Mouse (Mus musculus) limb, embryonic 15.5 days (tissue): ENCODE measurements around the gene Gbe1. TPM values are rescaled to one million over a fixed set of nuclear protein-coding genes. Genes with fewer than 3 reads are reported as not detected.

Experiments used
- ATAC-seq: fragments of 200-750 bp; cut with Nextera tagmentation; 2 replicates; pipeline ENCODE4 v1.8.0; 2017; ENCODE audit warnings: low read depth, moderate TSS enrichment; ENCODE audit not compliant: insufficient number of reproducible peaks, low FRiP score, low TSS enrichment
- H3K27ac ChIP-seq: fragments of 300-500 bp; sonication (generic); 2 replicates; pipeline ENCODE4 v1.5.1; 2015; ENCODE audit warnings: moderate library complexity, mild to moderate bottlenecking, inconsistent platforms
- H3K27me3 ChIP-seq: fragments of 300-500 bp; sonication (generic); 2 replicates; pipeline ENCODE4 v1.6.1; 2015; ENCODE audit warnings: inconsistent platforms
- H3K36me3 ChIP-seq: fragments of 300-500 bp; sonication (generic); 2 replicates; pipeline ENCODE4 v1.6.1; 2015; ENCODE audit warnings: inconsistent platforms
- H3K4me1 ChIP-seq: fragments of 300-500 bp; sonication (generic); 2 replicates; pipeline ENCODE4 v1.6.1; 2015; ENCODE audit warnings: inconsistent platforms
- H3K4me2 ChIP-seq: fragments of 300-500 bp; sonication (generic); 2 replicates; pipeline ENCODE4 v1.6.1; 2015; ENCODE audit warnings: mild to moderate bottlenecking, inconsistent platforms
- H3K4me3 ChIP-seq: fragments of 300-500 bp; sonication (generic); 2 replicates; pipeline ENCODE4 v1.5.1; 2015; ENCODE audit warnings: mild to moderate bottlenecking, inconsistent platforms
- H3K9ac ChIP-seq: fragments of 300-500 bp; sonication (generic); 2 replicates; pipeline ENCODE4 v1.6.1; 2015; ENCODE audit warnings: inconsistent platforms
- H3K9me3 ChIP-seq: fragments of 300-500 bp; sonication (generic); 2 replicates; pipeline ENCODE4 v1.6.1; 2016; ENCODE audit warnings: inconsistent platforms
- WGBS: fragments of 180-500 bp; shearing (Covaris S2); methylation state at CpG from one replicate; pipeline ENCODE4 v1.1.7; 2015; 5-methylcytosine and 5-hydroxymethylcytosine counted together
- polyA plus RNA-seq: library from polyadenylated mRNA; unstranded; fragments of >200 nt; fragmentation: Nextera tagmentation; extraction: Ambion mirVana; gene quantifications from 2 replicates; pipeline ENCODE4 v1.2.1, GENCODE M21; 2015

The Gbe1 gene
- polyA plus RNA-seq, 1 experiment from 2014 or later: 17.1 TPM

DNA sequence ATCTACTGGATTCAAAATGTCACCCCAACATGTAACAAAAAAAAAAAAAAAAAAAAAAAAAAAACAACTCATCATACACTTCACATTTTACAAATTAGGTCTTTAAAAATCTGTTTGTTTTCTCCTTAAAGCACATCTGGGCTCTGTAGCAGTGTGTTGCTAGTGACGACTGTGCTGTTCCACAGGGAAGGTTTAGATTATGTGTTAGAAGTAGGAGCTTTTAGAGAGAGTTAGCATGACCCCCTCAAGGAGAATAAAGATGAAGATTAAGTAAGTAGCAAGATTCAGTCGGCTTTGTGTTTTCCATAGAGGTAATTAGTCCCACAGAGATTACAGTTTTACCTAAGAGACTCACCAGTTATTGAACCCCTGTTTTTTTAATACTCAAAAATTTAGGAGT, 16.3 kb downstream of the Gbe1 start:
- ATAC-seq: no peak
- Histone ChIP-seq H3K4me2 (no peak overlapping the region), H3K27me3 (no peaks in the 10 kb centered on the region), H3K9me3 (no peaks in the 10 kb centered on the region), H3K9ac (no peak overlapping the region), H3K27ac (no peak overlapping the region), H3K4me3 (no peak overlapping the region), H3K4me1 (peaks cover 3% of the 10 kb centered on the region; the same call in 1 of the 2 replicates), H3K36me3 (no peaks in the 10 kb centered on the region)
- 34% methylated on average over 2 of the region's 2 CpGs for WGBS

DNA sequence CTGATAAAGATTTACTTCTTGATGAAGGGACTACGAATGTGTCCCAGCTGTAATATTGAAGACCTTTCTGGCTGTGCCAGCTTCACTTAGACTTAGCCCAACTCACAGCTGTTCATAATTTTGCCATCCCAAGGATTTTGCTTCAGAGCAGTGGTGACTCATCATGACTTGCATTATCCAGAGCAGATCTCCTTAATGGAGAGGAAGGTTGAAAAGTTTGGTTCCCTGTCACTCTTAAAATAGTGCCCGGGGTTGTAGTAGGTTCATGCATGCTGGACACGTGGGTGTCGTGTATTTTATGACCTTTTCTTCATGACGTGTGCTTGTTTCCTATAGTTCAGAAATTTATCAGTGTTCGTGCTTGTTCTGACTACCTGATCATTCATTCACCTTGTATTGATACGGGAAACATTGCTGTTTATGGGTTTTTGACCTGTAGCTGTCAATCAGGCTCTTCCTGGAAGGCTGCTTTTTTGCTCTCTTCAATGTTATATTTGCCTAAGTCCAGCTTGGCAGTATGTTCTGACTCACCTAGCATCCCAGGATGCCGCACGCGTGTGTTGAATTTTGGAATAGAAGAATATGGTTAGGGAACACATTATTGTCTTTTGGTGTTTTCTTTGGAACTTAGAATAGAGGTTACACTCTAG, 17.0 kb downstream of the Gbe1 start:
- H3K4me3 ChIP-seq: no peak overlapping the region
- no peak for ATAC-seq
- 76% methylated on average over 10 of the region's 10 CpGs for WGBS

DNA sequence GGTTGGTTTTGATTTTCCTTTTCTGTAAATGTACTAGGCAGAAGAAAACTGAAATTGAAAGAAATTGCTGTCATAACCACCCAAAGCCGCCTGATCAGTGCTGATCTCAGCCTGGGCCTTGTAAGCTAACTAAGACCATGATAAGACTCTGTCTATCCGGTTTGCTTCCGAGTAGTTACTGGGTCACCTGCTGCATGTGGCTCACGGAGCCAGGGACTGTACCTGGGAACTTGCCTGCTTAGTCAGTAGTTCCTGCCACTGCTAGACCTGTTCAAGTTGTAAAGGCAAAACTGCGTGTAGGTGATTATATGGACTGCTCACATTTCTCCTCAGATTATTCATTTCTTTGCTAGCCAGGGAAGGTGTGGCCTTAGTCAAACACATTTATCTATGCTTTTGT, 21.1 kb downstream of the Gbe1 start:
- no peaks in the 10 kb centered on the region for H3K27me3 ChIP-seq
- no peaks in the 10 kb centered on the region for H3K36me3 ChIP-seq
- H3K4me3 ChIP-seq: no peak overlapping the region
- H3K9ac ChIP-seq: no peak overlapping the region
- no peak overlapping the region for H3K27ac ChIP-seq
- H3K9me3 ChIP-seq: no peaks in the 10 kb centered on the region
- no peak for ATAC-seq
- WGBS: 94% methylated on average over 5 of the region's 5 CpGs
- no peak overlapping the region for H3K4me2 ChIP-seq
- no peaks in the 10 kb centered on the region for H3K4me1 ChIP-seq

More for the DNA sequence above, 17.0 kb downstream of the Gbe1 start:
- H3K27me3 ChIP-seq: no peaks in the 10 kb centered on the region
- H3K9ac ChIP-seq: no peak overlapping the region
- H3K4me2 ChIP-seq: no peak overlapping the region
- no peak overlapping the region for H3K27ac ChIP-seq
- no peaks in the 10 kb centered on the region for H3K36me3 ChIP-seq
- H3K4me1 ChIP-seq: peaks cover 3% of the 10 kb centered on the region; the same call in 1 of the 2 replicates
- H3K9me3 ChIP-seq: no peaks in the 10 kb centered on the region

DNA sequence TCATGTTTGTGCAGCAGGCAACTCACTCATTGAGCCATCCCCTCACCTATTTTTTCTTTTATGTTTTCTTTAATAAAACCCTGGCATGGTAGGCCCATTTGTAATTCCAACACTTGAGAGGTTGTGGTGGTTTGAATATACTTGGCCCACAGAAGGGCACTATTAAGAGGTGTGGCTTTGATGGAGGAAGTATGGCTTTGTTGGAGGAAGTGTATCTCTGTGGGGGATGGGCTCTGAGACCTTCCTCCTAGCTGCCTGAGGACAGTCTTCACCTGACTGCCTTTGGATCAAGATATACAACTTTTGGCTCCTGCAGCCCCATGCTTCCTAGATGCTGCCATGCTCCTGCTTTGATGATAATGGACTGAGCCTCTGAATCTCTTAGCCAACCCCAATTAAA, 21.7 kb downstream of the Gbe1 start:
- H3K9ac ChIP-seq: no peak overlapping the region
- no peaks in the 10 kb centered on the region for H3K9me3 ChIP-seq
- no peaks in the 10 kb centered on the region for H3K27me3 ChIP-seq
- H3K36me3 ChIP-seq: no peaks in the 10 kb centered on the region
- ATAC-seq: no peak
- no peaks in the 10 kb centered on the region for H3K4me1 ChIP-seq
- H3K4me3 ChIP-seq: no peak overlapping the region
- no peak overlapping the region for H3K27ac ChIP-seq
- no peak overlapping the region for H3K4me2 ChIP-seq

DNA sequence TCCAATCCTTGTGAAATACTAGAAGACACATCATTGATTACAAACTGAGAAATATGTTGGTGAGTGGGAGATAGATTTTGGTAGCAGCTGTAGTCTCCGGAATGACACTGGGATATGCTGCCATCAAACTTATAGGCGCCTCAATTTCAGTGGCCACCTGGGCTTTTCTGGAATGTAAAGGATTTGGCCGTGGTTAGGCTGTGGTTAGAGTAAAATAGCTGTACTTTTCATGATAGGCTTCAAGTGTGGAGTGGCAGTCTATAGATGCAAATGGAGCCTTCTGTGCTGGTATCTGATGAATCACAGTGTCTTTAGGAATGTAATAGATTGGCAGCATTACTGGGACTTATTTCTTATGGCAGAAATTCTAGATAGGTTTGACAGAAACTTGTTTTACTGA, 23.9 kb downstream of the Gbe1 start:
- Histone ChIP-seq H3K27ac (no peak overlapping the region), H3K4me1 (no peaks in the 10 kb centered on the region), H3K36me3 (no peaks in the 10 kb centered on the region), H3K4me2 (no peak overlapping the region), H3K9ac (no peak overlapping the region), H3K27me3 (no peaks in the 10 kb centered on the region), H3K9me3 (no peaks in the 10 kb centered on the region), H3K4me3 (no peak overlapping the region)
- ATAC-seq: no peak
- WGBS: 56% methylated on average over 3 of the region's 3 CpGs

DNA sequence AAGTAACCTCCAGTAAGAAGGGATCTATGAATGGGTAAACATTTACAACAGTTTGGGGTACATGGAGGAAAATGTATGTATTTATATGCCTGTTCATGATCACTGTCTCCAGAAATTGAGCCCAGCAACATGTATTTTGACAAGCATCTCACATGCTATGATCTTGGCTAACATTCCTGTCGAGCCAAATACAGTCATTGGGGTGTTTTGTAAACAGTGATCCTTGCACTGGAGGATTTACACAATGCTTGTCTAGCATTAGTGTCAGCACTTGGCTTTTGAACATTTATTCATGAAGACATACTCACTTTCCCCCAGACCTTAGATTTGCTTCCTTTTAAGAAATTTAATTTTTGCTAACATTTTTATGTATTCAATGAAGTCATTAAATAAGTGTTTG, 30.7 kb downstream of the Gbe1 start:
- Histone ChIP-seq H3K4me1 (no peaks in the 10 kb centered on the region), H3K9me3 (no peaks in the 10 kb centered on the region), H3K9ac (no peak overlapping the region), H3K4me3 (no peak overlapping the region), H3K36me3 (no peaks in the 10 kb centered on the region), H3K4me2 (no peak overlapping the region), H3K27me3 (no peaks in the 10 kb centered on the region), H3K27ac (no peak overlapping the region)
- 64% methylated on average over 1 of the region's 1 CpGs for WGBS
- ATAC-seq: no peak

DNA sequence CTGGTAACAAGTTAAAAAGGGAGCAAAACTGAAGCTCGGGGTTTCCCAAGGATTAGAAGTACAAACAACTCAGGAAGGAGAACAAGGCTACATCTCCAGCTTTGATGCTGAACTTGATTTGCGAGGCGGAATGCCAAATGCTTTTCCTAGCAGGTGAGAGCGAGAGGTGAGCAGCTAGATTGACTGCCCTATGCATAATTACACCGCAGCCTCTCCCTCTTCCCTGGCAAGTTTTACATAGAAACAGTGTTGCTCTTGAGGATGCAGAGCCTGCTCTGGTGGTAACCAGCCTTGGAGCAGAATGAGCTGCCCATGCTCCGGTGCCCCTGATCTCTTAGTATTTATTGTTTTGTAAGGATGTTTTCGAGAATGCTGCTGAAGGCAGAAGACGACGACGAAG, 31.9 kb downstream of the Gbe1 start:
- 68% methylated on average over 10 of the region's 10 CpGs for WGBS
- Histone ChIP-seq H3K27me3 (no peaks in the 10 kb centered on the region), H3K4me1 (no peaks in the 10 kb centered on the region), H3K4me3 (no peak overlapping the region), H3K27ac (no peak overlapping the region), H3K4me2 (no peak overlapping the region), H3K9me3 (no peaks in the 10 kb centered on the region), H3K9ac (no peak overlapping the region), H3K36me3 (no peaks in the 10 kb centered on the region)
- no peak for ATAC-seq

DNA sequence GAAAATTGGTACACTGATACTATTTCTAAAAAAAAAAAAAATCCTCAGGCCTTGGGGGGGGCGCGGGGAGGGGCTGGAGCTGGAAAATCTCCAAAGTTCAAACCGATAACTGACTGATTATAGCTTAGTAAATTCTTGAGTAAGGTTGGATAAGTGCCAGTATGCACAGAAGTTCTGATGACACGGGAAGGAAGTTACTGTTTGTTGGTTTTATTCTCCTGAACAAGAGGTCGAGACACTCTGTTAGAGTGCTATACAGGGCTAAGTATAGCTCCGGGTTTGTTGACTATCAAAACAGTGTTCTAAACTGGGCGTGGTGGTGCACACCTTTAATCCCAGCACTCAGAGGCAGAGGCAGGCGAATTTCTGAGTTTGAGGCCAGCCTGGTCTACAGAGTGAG, 36.3 kb downstream of the Gbe1 start:
- Histone ChIP-seq H3K27ac (no peak overlapping the region), H3K27me3 (no peaks in the 10 kb centered on the region), H3K4me1 (no peaks in the 10 kb centered on the region), H3K9me3 (no peaks in the 10 kb centered on the region), H3K9ac (no peak overlapping the region), H3K36me3 (no peaks in the 10 kb centered on the region), H3K4me2 (no peak overlapping the region), H3K4me3 (no peak overlapping the region)
- WGBS: 77% methylated on average over 8 of the region's 8 CpGs
- ATAC-seq: no peak

DNA sequence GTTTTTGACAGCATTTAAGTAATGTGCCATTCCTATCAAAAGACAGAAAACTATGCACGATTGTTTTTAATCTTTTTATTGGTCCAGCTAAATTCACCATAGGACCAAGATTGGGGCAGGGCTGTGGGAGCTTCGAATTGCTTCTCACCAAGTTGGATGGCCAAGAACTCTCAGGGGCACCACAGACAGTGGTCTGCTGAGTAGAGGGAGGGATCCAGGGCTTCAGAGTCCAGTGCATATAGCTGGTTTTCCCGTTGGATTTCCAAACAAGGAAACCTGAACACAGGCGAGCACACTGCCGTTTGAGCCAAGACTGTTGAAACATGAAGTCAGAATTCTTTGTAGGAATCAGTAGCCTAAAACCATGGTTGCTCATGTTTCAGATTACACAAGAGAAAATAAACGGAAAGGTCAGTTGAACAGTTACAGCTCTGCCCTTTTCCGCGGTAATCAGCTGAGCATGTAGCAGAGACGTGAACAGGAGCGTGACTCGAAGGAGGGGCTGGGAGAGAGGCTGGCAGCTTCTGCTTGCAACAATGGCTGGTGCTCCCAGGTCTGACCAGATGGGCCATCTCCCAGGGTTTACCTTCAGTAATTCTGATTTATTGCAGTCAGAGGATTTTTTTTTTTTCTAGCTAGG, 38.0 kb downstream of the Gbe1 start:
- no peak overlapping the region for H3K4me2 ChIP-seq
- 58% methylated on average over 11 of the region's 11 CpGs for WGBS
- no peak for ATAC-seq

DNA sequence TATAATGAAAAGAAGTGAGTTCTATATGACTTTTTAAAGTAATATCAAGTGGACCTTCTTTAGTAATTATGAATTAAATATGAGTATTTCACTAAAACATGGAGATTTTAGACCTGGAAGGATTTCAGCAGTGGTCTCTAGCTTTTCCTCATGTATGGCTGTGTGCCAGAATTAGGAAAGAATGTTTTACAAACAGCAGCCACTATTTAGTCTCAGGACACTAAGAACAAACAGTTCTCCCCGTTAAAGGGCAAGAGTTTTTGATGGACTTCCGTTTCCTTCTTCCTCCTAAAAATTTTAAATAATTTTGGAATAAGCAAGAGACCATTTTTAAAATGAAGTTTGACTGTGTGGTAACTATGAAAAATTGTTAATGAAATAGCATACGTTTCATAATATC, 38.8 kb downstream of the Gbe1 start:
- H3K4me1 ChIP-seq: no peaks in the 10 kb centered on the region
- no peak for ATAC-seq
- no peaks in the 10 kb centered on the region for H3K9me3 ChIP-seq
- no peak overlapping the region for H3K27ac ChIP-seq
- H3K4me3 ChIP-seq: no peak overlapping the region
- no peak overlapping the region for H3K9ac ChIP-seq
- 50% methylated on average over 3 of the region's 3 CpGs for WGBS
- no peak overlapping the region for H3K4me2 ChIP-seq
- H3K36me3 ChIP-seq: no peaks in the 10 kb centered on the region
- H3K27me3 ChIP-seq: no peaks in the 10 kb centered on the region

More for the DNA sequence above, 38.0 kb downstream of the Gbe1 start:
- Histone ChIP-seq H3K4me1 (no peaks in the 10 kb centered on the region), H3K27me3 (no peaks in the 10 kb centered on the region), H3K36me3 (no peaks in the 10 kb centered on the region), H3K27ac (no peak overlapping the region), H3K9me3 (no peaks in the 10 kb centered on the region), H3K9ac (no peak overlapping the region), H3K4me3 (no peak overlapping the region)

DNA sequence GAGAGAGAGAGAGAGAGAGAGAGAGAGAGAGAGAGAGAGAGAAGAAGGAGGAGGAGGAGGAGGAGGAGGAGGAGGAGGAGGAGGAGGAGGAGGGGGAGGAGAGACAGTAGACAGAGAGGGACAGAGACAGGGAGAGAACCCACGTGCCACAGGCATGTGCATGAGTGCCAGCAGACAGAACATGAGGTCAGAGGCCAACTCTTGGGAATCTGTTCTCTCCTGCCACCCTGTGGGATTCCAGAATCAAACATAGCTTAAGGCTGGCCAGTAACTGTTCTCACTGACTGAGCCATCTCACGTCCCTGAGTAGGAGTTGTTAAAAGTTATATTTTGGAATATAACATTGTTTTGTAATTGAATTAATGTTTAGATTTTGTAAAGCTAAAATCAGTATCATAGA, 39.3 kb downstream of the Gbe1 start:
- Histone ChIP-seq H3K27ac (no peak overlapping the region), H3K9ac (no peak overlapping the region), H3K36me3 (no peaks in the 10 kb centered on the region), H3K4me3 (no peak overlapping the region), H3K9me3 (no peaks in the 10 kb centered on the region), H3K27me3 (no peaks in the 10 kb centered on the region), H3K4me1 (no peaks in the 10 kb centered on the region), H3K4me2 (no peak overlapping the region)
- 20% methylated on average over 2 of the region's 2 CpGs for WGBS
- no peak for ATAC-seq

DNA sequence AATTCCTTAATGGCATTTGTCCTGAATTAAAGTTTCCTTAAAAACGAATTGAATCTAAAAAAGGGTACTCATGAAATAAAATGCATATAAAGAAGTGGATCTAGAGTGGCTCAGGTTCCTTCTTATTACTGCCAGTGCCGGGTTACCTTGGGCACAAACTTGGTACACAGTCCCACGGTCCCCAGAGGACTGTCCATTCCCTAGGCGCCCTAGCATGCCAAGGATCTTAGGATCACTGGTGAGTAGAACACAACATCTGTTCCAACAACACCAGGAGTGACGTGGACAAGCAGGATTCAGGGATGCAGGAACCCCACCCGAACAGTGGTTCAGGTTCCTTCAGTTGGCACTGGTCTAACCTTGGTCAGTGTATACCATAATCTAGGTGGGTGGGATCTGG, 44.6 kb downstream of the Gbe1 start:
- no peak overlapping the region for H3K4me3 ChIP-seq
- no peak overlapping the region for H3K4me2 ChIP-seq
- H3K27me3 ChIP-seq: no peaks in the 10 kb centered on the region
- ATAC-seq: no peak
- H3K36me3 ChIP-seq: no peaks in the 10 kb centered on the region
- 0 out of 2 replicates have a peak, but pooled peaks cover 3% of the 10 kb centered on the region for H3K9me3 ChIP-seq
- no peak overlapping the region for H3K9ac ChIP-seq
- H3K4me1 ChIP-seq: no peaks in the 10 kb centered on the region
- H3K27ac ChIP-seq: no peak overlapping the region
- WGBS: 91% methylated on average over 6 of the region's 6 CpGs

DNA sequence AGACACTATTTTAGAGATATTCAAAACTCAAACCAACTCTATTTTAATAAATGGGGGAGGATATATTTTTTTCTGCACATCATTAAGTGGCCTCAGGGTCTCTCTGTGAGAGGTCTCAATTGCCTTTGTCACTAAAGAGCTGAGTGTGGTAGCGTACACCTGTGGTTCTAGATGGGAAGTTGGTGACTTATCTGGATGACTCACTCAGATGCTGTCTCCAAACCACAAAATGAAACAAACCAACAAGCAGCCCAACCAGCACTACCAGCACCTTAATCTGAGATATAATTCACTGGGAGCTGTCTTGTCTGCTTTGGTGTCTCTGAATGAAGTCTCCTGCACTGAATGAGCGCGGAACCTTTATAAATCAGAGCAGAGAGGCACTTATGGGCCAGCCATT, 51.5 kb downstream of the Gbe1 start:
- Histone ChIP-seq H3K9ac (no peak overlapping the region), H3K4me1 (no peaks in the 10 kb centered on the region), H3K27ac (no peak overlapping the region), H3K36me3 (no peaks in the 10 kb centered on the region), H3K27me3 (no peaks in the 10 kb centered on the region), H3K9me3 (no peaks in the 10 kb centered on the region), H3K4me2 (no peak overlapping the region), H3K4me3 (no peak overlapping the region)
- no peak for ATAC-seq
- WGBS: 84% methylated on average over 3 of the region's 3 CpGs
